Mouse (Mus musculus): ENCODE measurements at regions not wholly inside any gene's neighbourhood (a gene's known extent, or its start where the extent isn't known, plus 50 kb on each side); places are given as distances from the start of the nearest gene placed in this dataset.

DNA sequence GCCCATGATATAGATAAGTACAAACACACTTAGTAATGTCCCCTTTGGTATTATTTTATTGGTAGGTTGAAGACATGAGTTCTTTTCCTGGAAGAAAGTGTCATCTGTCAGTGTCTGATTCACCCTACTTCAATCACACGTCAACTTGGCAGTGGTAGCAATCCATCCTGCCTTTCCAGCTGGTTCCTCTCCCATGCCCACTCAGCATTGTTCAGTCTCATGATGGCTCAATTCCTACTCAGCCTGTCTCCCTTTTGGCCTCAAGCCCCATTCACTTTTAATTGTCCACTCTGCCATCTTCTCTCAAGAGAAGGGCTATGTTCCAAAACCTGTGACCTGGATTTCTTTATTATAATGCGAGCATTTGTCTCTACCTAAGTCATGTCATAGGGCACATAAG lies 474.4 kb upstream of the Htr2a start:
- POLR2A ChIA-PET = no interaction called here
- CTCF ChIA-PET = no interaction called here

GRCm38 (mm10) chr14:74169131-74169875 lies 471.3 kb upstream of the Htr2a start:
- ChIA-PET POLR2A (no interaction called here), CTCF (no interaction called here)

- ChIA-PET POLR2A (no interaction called here), CTCF (no interaction called here)
Observed at GRCm38 (mm10) chr14:74180066-74180465, 460.6 kb upstream of the Htr2a start.

DNA sequence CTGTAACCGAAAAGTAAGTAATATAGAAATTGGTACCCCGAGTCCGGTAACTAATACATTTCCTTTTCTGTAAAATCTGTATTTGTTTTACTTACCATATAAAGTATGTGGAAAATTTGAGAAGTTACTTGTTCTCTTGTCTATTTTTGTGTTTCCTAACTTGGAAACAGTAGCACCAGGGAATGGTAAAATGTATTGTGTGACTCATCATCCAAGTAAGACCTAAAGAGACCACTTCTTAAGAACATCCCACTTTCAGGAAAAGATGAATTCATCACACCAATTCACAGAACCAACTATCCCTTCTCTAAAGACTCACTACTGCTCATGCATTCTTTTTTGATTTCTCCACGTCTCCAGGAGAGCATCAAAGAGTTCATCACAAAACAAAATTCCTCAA lies 457.6 kb upstream of the Htr2a start:
- ChIA-PET POLR2A (no interaction called here), CTCF (no interaction called here)

GRCm38 (mm10) chr14:74201710-74202109 lies 438.9 kb upstream of the Htr2a start:
- ChIA-PET CTCF (no interaction called here), POLR2A (no interaction called here)

DNA sequence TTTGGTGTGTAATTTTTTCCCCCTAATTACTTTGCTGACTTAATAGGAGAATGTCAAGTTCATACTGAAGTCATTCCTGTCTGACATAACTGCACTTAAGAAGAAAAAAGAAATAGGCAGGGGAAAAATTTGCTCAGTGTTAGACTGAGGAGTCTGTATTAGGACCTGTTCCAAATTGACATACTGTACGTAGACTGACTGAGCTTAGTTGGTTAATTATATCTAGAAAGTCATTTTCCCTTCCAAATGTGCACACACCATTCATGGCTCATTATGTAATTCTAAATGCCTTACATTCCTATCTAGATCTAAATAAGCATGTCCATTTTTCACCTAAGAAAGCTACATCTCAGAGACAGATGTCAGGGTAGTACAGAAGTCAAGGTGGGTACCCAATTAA lies 435.6 kb upstream of the Htr2a start:
- ChIA-PET POLR2A (no interaction called here), CTCF (no interaction called here)

DNA sequence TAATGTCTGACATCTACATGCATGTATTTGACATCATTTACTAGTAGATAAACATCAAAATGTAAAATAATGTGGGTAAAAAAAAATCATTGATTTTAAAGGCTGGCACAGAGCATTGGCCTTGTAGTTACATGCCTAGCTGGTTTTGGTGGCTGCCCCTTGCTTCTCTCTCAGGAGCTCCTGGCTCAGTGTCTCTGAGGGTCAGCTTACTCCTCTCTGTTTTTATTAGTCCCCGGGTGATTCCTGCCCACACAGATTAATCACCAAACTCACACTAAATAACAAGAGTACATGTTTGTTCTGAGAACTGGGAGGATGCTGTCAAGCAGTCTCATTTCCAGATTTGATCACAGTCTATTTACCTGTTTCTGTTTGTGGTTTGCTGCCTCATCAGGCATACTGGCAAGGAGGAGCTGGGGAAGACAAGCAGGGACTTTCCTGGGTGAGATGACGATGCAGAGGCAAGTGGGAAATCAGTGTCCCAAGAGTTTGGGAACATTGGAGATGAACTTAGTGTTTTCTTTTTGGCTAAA lies 422.7 kb upstream of the Htr2a start:
- POLR2A ChIA-PET = no interaction called here
- CTCF ChIA-PET = interaction anchor here in 1 of 4 experiments (0.7 kb wide), 1 partner anchor 448 kb away, joined by 3 read pairs; no protein-coding TSS in a partner anchor

GRCm38 (mm10) chr14:74219761-74220160 lies 420.9 kb upstream of the Htr2a start:
- CTCF ChIA-PET = no interaction called here
- POLR2A ChIA-PET = no interaction called here

GRCm38 (mm10) chr14:74222093-74222492 lies 418.5 kb upstream of the Htr2a start:
- CTCF ChIA-PET = no interaction called here

DNA sequence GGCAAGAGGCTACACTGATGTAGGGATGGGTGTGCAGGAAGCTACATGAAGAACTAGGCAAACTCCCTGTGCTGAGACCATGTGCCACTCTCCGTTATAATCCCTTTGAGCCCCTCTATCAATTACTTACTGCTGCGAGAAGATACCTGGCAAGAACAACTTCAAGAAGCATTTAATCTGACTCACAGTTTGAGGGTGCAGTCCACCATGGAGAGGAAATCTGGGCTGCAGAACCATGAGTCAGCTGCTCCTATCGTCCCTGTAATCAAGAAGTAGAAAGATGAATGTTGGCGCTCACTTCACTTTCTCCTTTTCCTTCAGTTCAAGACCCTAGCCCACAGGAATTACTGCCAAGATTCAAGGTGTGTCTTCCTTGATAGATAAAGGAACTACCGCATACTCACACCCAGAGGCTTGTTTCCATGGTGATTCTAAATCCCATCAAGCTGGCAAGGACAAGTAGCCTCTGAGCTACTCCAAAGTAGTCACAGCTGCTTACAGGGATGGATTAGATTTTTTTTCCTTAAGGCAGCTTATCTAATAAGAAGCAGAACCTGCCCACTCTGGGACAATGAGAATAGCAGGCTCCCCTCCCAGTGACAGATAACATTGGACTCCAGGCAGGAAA lies 411.0 kb upstream of the Htr2a start:
- ChIA-PET POLR2A (no interaction called here), CTCF (no interaction called here)

More at GRCm38 (mm10) chr14:74222093-74222492, 418.5 kb upstream of the Htr2a start:
- POLR2A ChIA-PET = no interaction called here

DNA sequence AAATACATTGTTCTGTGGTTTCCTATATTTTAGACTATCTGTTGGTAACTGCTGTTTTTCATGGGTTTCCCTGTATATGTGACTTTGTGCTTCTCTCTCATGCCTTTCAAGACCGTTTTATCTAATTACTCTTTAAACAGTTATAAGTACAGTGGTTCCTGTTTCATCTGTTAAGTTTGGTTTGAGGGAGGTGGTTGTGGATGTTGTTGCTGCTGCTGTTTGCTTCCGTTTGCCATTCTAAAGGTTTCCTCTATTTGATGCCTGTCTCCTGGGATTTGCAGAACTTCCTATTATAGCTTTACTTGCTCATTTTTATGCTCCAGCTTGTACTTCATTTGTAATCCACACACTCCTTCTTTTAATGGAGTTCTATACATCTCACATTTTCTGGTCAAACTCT lies 400.4 kb upstream of the Htr2a start:
- POLR2A ChIA-PET = no interaction called here

DNA sequence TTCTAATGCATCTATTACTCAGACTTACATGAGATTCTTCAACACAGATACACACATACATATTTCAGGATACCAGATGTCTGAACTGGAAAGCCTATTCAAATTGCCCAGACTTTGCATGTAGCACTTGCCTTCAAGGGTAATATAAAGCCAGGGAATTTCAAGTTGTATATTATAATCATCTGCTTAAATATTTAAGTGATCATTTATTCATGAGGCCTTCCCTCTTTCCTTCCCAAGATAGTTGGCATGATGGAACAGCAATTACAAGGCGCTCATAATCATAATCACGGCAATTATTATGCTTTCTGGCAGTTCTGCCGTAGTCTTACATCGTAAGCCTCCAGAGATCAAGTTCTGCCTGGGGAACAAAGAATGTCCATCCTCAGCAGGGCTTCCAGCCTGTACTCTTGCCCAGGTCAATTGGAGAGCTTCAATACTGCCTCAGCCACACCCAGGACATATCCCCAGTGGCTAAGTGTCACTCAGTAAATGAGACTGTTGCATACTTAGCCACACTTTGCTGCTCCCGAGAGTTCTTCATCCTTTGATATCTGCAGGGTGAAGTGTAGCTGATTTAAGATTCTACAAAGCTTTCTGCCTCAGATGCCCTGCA lies 391.3 kb upstream of the Htr2a start:
- CTCF ChIA-PET = no interaction called here
- POLR2A ChIA-PET = interaction anchor here in 1 of 4 experiments (1.0 kb wide), 1 partner anchor 12 kb away, joined by 3 read pairs; no protein-coding TSS in a partner anchor

More for the DNA sequence above, 400.4 kb upstream of the Htr2a start:
- CTCF ChIA-PET = no interaction called here

DNA sequence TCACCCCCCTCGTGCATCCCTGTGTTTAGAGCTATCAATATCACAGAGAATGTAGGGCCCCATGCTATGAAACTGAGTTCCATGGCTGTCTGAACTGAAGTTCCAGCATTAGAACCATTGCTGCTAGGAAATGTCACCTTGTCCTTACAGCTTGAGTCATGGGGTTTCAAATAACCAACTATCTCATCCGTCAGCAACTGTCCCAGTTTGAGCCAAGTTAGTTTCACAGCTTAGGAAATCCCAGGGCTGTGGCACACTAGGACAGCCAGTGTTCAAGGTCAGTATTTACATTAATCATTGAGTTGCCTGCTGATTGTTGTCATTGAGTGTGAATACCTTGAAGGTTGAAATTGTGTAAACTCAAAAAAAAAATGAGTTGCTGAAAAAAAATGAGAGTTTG lies 390.6 kb upstream of the Htr2a start:
- ChIA-PET POLR2A (interaction anchor here in 1 of 4 experiments (1.0 kb wide), 1 partner anchor 13 kb away, joined by 3 read pairs; no protein-coding TSS in a partner anchor), CTCF (interaction anchor here in 1 of 4 experiments (0.6 kb wide), 1 partner anchor 524 kb away, joined by 3 read pairs; no protein-coding TSS in a partner anchor)

DNA sequence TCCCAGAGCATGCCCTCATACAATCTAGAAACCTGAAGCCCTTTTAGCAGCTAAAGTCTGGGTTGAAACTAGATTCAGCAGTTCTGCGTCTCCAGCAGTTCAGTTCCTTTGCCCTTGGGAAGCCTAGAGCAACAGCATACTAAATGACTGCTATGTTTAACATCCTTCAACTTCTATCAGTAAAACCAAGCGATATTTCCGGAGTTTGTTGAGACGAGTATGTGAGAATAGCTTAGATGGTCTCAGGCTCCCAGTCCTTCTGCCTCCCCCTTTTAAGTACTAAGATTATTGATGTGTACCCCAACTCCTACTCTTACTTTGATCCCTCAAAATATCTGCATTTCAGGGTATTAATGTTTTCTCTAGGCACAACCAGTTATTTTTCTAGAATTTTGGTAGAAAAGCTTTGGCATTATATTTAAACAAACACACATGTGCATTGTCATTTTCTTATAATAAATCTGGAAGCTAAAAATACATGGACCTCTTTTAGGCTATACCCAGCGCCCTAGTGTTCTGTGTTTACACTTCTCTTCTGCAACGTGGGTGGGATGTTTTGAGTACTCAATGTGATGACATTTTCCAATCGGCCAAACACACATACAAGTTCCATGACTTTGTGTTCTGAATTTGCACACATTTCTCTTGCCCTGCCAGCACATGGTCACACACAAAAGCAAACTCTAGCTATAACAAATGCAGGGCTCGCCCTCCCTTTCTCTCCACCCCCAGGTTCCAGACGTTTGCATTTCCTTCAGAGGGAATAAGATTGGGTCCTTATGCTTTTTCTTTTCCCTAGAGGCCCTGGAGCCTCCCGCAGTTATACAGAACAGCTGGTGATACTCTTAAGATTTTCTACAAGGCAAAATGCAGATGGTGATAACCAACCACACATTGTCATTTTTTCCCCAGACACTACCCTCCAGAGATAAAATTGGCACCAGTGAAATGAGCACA lies 388.2 kb upstream of the Htr2a start:
- POLR2A ChIA-PET = no interaction called here
- CTCF ChIA-PET = no interaction called here

DNA sequence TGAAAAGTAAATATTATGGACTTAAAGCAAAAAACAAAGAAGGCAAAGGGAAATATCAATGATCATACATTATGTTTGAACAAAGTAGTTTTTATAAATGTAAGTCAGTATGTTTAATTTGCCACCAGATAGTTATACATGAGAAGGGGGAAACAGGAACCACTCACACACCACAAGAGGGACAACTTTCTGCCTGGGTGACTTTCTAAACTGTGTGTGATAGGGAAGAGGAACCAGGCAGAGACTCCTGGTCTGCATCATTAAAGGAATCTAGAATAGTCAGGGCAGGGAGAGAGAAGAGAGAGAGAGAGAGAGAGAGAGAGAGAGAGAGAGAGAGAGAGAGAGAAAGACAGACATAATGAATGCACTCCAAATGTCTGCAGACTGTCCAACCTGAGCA lies 385.6 kb upstream of the Htr2a start:
- POLR2A ChIA-PET = no interaction called here
- CTCF ChIA-PET = no interaction called here

- POLR2A ChIA-PET = no interaction called here
- CTCF ChIA-PET = no interaction called here
Observed at GRCm38 (mm10) chr14:74259437-74259836, 381.2 kb upstream of the Htr2a start.

GRCm38 (mm10) chr14:74267086-74267485 lies 373.6 kb upstream of the Htr2a start:
- POLR2A ChIA-PET = no interaction called here
- CTCF ChIA-PET = no interaction called here

- ChIA-PET POLR2A (no interaction called here), CTCF (no interaction called here)
Observed at GRCm38 (mm10) chr14:74294560-74294959, 346.1 kb upstream of the Htr2a start.

DNA sequence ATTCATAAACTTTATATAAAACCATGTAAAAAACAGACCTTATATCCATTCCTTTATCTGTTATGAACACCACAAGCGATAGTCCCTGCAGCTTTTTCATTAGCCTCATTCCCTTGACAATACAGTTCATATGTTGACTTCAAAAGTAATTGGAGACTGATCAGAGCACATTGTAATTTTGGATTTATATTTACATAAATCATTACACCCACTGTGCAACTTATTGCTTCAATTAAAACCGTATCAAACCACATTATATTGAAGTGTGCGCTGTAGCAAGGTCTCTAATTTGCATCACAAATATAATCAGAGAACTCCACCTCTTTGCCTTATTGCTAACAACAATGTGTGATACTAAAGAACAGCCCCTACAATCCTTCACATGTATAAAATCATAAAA lies 336.2 kb upstream of the Htr2a start:
- ChIA-PET CTCF (no interaction called here), POLR2A (no interaction called here)

All from embryonic stem cell, embryonic (primary cell).